Mouse (Mus musculus) E14TG2a.4 (cell line): ENCODE measurements at regions not wholly inside any gene's neighbourhood (a gene's known extent, or its start where the extent isn't known, plus 50 kb on each side); places are given as distances from the start of the nearest gene placed in this dataset.
"Not testable (repeated sequence)": the region's sequence is repeated elsewhere in the genome, so short reads cannot be mapped to it uniquely, and the experiment has no call there.

Experiments used
- H3K27me3 ChIP-seq: 2 replicates; pipeline ENCODE4 v1.6.1; 2014; ENCODE audit warnings: low read length, control low read depth; ENCODE audit not compliant: insufficient read depth
- H3K36me3 ChIP-seq: 2 replicates; pipeline ENCODE4 v1.6.1; 2014; ENCODE audit warnings: low read length, control low read depth; ENCODE audit not compliant: insufficient read depth
- H3K4me1 ChIP-seq: replicated peaks from 2 replicates; pipeline ENCODE4 v1.6.1; 2014; ENCODE audit warnings: low read depth, low read length, control low read depth
- H3K4me3 ChIP-seq: replicated peaks from 2 replicates; pipeline ENCODE4 v1.5.1; 2014; ENCODE audit warnings: mild to moderate bottlenecking, low read length
- H3K9me3 ChIP-seq: 2 replicates; pipeline ENCODE4 v1.6.1; 2014; ENCODE audit warnings: low read length, control low read depth
- CTCF ChIP-seq: conservative IDR thresholded peaks from 2 replicates; pipeline ENCODE4 v1.5.1; 2014; ENCODE audit warnings: low read length
- NANOG ChIP-seq: IDR thresholded peaks from 2 replicates; pipeline ENCODE4 v1.6.1; 2014; ENCODE audit warnings: borderline replicate concordance, low read length, mixed read lengths
- POU5F1 ChIP-seq: IDR thresholded peaks from 2 replicates; pipeline ENCODE4 v1.6.1; 2014; ENCODE audit warnings: low read length, borderline replicate concordance

- Histone ChIP-seq H3K4me1 (peaks cover 11% of the 10 kb centered on the region), H3K4me3 (no peak overlapping the region), H3K27me3 (peaks cover 16% of the 10 kb centered on the region), H3K36me3 (no peaks in the 10 kb centered on the region), H3K9me3 (peaks cover 1% of the 10 kb centered on the region; the same call in 1 of the 2 replicates)
- no peak for TF ChIP-seq POU5F1
- TF ChIP-seq NANOG = no peak
- no peak for TF ChIP-seq CTCF
Measured at GRCm38 (mm10) chr7:139323026-139323425, 65.9 kb upstream of the Inpp5a start.

GRCm38 (mm10) chr7:139327030-139327429, 61.9 kb upstream of the Inpp5a start:
- TF ChIP-seq CTCF = no peak
- no peak for TF ChIP-seq NANOG
- no peak for TF ChIP-seq POU5F1
- peaks cover 7% of the 10 kb centered on the region for H3K4me1 ChIP-seq
- H3K4me3 ChIP-seq = no peak overlapping the region
- no peaks in the 10 kb centered on the region for H3K36me3 ChIP-seq
- peaks cover 12% of the 10 kb centered on the region for H3K27me3 ChIP-seq
- H3K9me3 ChIP-seq = peaks cover 8% of the 10 kb centered on the region; the same call in 1 of the 2 replicates

- H3K27me3 ChIP-seq = no peaks in the 10 kb centered on the region
- peaks cover 16% of the 10 kb centered on the region for H3K9me3 ChIP-seq
- H3K36me3 ChIP-seq = no peaks in the 10 kb centered on the region
- H3K4me1 ChIP-seq = peaks cover 3% of the 10 kb centered on the region
- no peak for TF ChIP-seq CTCF
- no peak for TF ChIP-seq POU5F1
- no peak for TF ChIP-seq NANOG
- no peak overlapping the region for H3K4me3 ChIP-seq
Measured at GRCm38 (mm10) chr7:139332791-139333190, 56.1 kb upstream of the Inpp5a start.

GRCm38 (mm10) chr7:139337998-139338397, 50.9 kb upstream of the Inpp5a start:
- peak; percentile 56; the same call in 1 of the 2 replicates for TF ChIP-seq NANOG
- H3K4me1 ChIP-seq = peaks cover 27% of the 10 kb centered on the region
- not testable (repeated sequence) for H3K4me3 ChIP-seq, H3K27me3 ChIP-seq, H3K36me3 ChIP-seq, H3K9me3 ChIP-seq
